Mouse (Mus musculus): ENCODE results near the gene Fut7. TPM values are rescaled to one million over a fixed set of nuclear protein-coding genes. Genes with fewer than 3 reads are reported as not detected.

Gene Fut7
- not detected for polyA plus RNA-seq (2014; fragmentation: Illumina TruSeq; extraction: RNeasy Lipid Tissue Mini Kit (QIAGEN cat#74804))

DNA sequence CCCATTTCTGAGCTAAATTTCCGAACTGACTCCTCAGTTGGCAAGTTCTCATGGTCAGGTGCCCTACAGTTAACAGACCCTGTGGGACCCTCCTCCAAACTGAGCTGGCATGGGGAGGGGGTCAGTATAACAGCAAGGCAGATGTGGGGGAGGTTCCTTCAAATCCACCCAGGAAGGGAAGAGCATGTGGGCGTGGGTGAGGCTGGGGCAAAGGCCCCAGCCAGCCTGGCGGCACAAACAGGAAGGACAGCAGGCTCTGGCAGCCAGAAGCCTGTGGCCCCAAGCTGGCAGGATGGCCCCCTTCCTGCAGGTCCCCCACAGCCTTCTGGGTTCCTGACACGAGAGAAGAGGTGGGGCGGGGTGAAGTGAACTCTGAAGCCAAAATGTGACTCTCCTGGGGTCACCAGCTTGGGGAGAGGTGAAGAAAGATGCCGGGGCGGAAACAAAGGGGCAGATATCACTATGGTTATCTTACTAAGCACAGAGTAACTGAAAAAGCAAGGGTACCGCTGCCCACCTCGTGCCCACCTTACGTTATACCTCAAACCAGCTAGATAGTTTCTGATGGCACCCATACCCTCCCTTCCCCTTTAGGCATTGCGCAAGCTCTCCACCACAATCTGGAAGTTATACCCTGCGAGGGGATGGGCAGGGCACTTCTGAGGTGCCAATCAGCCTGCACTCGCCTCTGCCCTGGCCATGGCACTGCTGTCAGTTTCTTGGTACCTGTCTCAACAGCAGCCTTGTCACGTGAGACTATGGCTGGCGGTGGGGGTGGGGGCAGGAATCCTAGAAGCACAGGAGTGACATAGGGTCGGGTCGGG is at the start of gene Fut7:
Gene Fut7, plus strand, starts transcription at position 681 of the 824 bp plus-strand sequence.

DNA sequence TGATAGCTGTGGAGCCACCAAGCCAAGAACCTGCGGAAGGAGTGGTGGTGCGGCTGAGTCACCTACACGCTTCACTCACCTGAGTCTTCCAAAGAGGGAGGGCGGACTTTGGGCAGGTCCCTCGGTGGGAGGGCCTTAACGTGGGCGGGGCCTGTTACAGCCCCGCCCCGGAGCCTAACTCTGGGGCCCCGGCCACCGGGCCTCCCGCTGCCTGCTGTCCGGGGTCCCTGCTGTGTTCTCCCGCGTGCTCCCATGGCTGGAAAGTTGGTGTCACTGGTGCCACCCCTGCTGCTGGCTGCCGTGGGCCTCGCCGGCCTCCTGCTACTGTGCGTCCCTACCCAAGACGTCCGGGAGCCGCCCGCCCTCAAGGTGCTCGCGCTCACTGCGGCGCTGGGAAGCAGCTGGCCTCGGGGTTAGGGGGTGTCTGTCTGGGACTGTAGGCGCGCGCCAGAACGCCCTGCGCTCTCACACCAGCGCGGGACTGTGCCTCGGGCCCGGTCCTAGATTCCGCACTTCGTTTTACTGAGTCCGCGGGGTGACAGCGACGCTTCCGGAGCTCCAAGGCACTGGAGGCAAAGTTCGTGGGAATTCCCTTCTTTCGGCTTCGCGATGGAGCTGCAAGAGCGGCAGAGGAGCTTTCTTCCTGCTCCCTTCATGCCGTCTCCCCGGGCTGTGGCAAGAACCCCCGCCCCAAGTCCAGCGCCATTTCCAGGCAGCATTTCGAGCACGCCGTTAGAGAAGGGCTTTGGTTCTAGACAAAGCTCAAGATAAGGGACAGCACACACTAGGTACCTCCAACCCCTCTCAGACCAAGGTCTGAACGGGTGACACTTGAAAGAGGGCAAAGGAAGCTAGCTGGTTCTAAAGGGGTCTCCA is 27.1 kb upstream of the Fut7 start, which contains the start of gene Entpd2:
Gene Entpd2, plus strand, starts transcription at position 154 of the 876 bp plus-strand sequence.

DNA sequence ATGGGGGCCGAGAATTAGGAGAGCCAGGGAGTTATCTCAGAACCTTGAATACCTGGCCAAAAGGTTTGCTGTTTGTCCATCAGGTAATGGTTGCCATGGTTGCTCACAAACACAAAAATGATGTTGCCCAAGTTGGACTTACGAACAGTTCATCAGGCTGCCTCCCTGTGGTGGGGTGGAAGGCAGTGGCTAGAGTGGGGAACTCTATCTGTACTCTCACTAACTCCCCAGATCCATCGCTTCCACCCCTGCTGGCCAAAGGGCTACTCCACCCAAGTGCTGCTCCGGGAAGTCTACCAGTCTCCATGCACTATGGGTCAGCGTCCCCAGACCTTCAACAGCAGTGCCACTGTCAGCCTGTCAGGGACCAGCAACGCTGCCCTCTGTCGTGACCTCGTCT is 24.0 kb upstream of the Fut7 start, which contains the start of gene Npdc1:
Gene Npdc1, plus strand, starts transcription at position 301 of the 400 bp plus-strand sequence.

DNA sequence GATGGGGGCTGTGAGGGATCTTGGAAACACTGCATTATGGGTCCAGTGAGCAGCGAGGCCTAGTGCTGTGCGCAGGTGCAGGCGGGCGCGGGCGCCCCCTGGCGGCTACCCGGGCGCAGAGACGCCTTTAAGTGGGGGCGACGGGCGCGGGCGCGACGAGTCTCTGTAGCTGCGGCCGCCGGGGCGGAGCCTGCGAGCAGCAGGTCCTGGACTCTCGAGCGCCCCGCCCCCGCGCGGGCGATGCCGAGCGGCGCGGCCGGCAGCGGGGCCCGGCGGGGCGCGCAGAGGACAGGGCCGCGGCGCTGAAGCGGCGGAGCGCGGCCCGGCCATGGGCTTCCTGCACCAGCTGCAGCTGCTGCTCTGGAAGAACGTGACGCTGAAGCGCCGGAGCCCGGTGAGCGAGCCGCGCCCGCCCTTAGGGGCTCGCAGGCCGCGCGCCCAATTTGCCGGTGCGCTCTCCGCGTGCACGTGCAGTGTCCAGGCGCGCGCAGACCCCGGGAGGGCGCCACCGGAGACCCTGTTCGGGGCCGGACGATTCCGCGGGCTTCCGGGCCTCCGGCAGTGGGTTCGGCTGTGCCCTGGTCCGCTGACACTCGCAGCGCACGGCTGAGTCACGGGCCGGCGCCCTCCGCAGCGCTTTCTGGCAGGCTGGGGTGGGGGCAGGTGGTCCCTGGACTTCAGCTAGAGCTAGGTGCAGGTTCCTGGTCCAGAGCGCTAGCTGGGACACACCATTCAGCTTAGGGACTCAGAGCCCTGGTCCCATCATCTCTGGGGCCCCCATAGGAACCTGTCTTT is 5.6 kb downstream of the Fut7 start, which contains the start of gene Abca2:
Gene Abca2, plus strand, starts transcription at position 262 of the 795 bp plus-strand sequence.

DNA sequence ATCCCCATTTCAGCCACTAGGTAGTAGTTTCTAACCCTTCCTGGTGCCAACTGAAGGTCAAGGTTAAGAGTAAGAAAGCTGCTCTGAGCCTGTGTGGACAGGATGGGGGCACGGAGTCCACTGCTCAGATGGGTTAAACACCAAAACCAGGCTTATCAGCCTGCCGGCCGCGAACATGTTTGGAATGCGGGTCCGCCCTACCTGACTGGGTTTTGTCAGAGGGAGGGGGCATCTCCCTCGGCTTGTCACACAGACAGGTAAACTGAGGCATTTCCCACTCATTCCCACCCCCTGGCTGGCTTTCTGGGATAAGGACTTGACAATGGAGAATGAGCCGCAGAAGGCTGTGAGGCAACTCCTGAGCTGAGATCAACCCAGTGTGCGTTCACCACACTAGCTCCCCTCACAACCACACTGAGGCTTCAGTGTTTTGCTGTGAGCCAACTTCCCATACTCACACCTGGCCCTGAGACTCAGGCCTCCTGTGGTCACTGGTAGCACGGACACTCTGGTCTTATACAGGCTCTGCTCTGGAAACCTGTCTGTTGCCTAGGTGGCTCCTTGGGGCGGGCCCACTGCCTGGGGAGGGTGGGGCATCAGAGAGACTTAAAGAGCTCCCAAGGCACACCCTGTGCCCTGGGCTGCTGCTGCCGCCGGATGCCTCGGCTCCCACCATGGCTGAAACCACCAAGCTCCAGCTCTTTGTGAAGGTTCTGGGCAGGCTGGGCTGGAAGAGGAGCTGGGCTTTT is 33.3 kb downstream of the Fut7 start, which contains the start of gene Clic3:
Gene Clic3, plus strand, starts transcription at position 634 of the 749 bp plus-strand sequence.

DNA sequence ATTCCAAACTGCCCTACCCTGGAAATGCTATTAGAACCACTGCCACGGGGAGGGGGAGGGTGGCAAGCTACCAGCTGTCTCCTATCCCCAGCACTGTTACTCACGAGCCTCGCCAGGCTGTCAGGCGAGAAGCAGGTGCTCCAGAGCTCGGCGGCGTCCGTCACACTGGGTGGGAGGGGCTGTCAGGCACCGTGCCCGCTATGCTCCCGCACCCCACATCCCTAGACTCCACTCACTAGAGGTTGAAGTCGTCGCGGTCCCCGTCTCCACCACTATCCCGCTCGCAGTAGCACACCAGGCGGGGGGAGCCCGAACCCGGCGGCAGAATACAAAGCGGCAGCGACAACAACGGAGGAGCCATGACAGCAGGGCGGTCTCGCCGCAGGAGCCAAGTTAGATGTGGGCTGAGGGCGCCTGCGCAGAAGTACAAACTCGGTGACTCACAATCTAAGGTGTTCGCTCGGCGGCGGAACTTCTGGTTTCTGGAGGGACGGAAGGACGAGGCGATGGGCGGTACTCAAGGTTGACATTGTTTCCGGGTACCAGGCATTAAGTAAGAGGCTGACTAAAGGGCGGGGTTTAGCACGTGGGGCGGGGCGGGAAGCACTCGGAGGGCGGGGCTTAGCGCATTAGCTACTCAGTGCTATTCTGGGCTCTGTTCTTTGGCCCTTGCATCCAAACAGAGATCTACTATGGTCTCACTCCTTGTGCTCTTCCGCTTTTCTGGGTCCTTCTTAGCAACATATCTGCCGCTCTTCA is 37.7 kb downstream of the Fut7 start, which contains the start of gene Paxx:
Gene Paxx, minus strand, starts transcription at position 544 of the 759 bp plus-strand sequence.

DNA sequence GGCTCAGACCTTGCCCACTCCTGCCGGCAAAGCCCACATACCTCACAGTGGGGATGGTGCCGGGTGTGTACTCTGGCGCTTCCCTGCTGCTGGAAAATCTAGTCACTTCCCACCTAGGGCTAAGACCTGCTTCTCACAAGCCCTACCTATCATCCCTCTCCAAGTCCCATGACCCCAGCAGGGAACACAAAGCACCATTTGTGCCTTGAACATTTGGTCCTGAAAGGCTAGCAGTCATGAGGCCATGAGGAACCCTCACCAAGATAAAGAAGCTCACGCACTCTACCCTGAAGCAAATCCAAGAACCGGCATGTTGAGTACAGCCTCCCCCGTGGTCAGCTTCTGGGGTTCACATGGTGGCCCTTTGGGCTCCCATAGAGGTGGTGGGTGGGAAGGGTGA is 46.9 kb downstream of the Fut7 start, which contains the start of gene Ptgds:
Gene Ptgds, minus strand, starts transcription at position 78 of the 400 bp plus-strand sequence.

Other genes starting within 250 kb of the Fut7 start
- gene Nrarp, start 242.5 kb upstream of the Fut7 start, polyA plus RNA-seq (2014; fragmentation: Illumina TruSeq; extraction: RNeasy Lipid Tissue Mini Kit (QIAGEN cat#74804)) = 4.8 TPM
- gene Tor4a, start 226.4 kb upstream of the Fut7 start, polyA plus RNA-seq (2014; fragmentation: Illumina TruSeq; extraction: RNeasy Lipid Tissue Mini Kit (QIAGEN cat#74804)) = 2.8 TPM
- 4.4 TPM for gene Nelfb, start 211.8 kb upstream of the Fut7 start, polyA plus RNA-seq (2014; fragmentation: Illumina TruSeq; extraction: RNeasy Lipid Tissue Mini Kit (QIAGEN cat#74804))
- gene Stpg3, start 208.6 kb upstream of the Fut7 start, polyA plus RNA-seq (2014; fragmentation: Illumina TruSeq; extraction: RNeasy Lipid Tissue Mini Kit (QIAGEN cat#74804)) = not detected
- gene Fam166a, start 204.5 kb upstream of the Fut7 start, polyA plus RNA-seq (2014; fragmentation: Illumina TruSeq; extraction: RNeasy Lipid Tissue Mini Kit (QIAGEN cat#74804)) = not detected
- gene Tubb4b, start 198.6 kb upstream of the Fut7 start, polyA plus RNA-seq (2014; fragmentation: Illumina TruSeq; extraction: RNeasy Lipid Tissue Mini Kit (QIAGEN cat#74804)) = 43.8 TPM
- not detected for gene Slc34a3, start 188.9 kb upstream of the Fut7 start, polyA plus RNA-seq (2014; fragmentation: Illumina TruSeq; extraction: RNeasy Lipid Tissue Mini Kit (QIAGEN cat#74804))
- not detected for gene Rnf224, start 186.5 kb upstream of the Fut7 start, polyA plus RNA-seq (2014; fragmentation: Illumina TruSeq; extraction: RNeasy Lipid Tissue Mini Kit (QIAGEN cat#74804))
- gene Rnf208, start 181.0 kb upstream of the Fut7 start, polyA plus RNA-seq (2014; fragmentation: Illumina TruSeq; extraction: RNeasy Lipid Tissue Mini Kit (QIAGEN cat#74804)) = not detected
- not detected for gene Cysrt1, start 180.8 kb upstream of the Fut7 start, polyA plus RNA-seq (2014; fragmentation: Illumina TruSeq; extraction: RNeasy Lipid Tissue Mini Kit (QIAGEN cat#74804))
- gene AL732309.1, start 176.4 kb upstream of the Fut7 start, polyA plus RNA-seq (2014; fragmentation: Illumina TruSeq; extraction: RNeasy Lipid Tissue Mini Kit (QIAGEN cat#74804)) = 0.83 TPM
- not detected for gene Tmem203, start 167.8 kb upstream of the Fut7 start, polyA plus RNA-seq (2014; fragmentation: Illumina TruSeq; extraction: RNeasy Lipid Tissue Mini Kit (QIAGEN cat#74804))
- 0.31 TPM for gene Tprn, start 160.6 kb upstream of the Fut7 start, polyA plus RNA-seq (2014; fragmentation: Illumina TruSeq; extraction: RNeasy Lipid Tissue Mini Kit (QIAGEN cat#74804))
- gene Ssna1, start 150.8 kb upstream of the Fut7 start, polyA plus RNA-seq (2014; fragmentation: Illumina TruSeq; extraction: RNeasy Lipid Tissue Mini Kit (QIAGEN cat#74804)) = 0.80 TPM
- gene Anapc2, start 150.8 kb upstream of the Fut7 start, polyA plus RNA-seq (2014; fragmentation: Illumina TruSeq; extraction: RNeasy Lipid Tissue Mini Kit (QIAGEN cat#74804)) = 7.8 TPM
- not detected for gene Tmem210, start 135.1 kb upstream of the Fut7 start, polyA plus RNA-seq (2014; fragmentation: Illumina TruSeq; extraction: RNeasy Lipid Tissue Mini Kit (QIAGEN cat#74804))
- gene Lrrc26, start 133.4 kb upstream of the Fut7 start, polyA plus RNA-seq (2014; fragmentation: Illumina TruSeq; extraction: RNeasy Lipid Tissue Mini Kit (QIAGEN cat#74804)) = not detected
- gene Grin1, start 104.1 kb upstream of the Fut7 start, polyA plus RNA-seq (2014; fragmentation: Illumina TruSeq; extraction: RNeasy Lipid Tissue Mini Kit (QIAGEN cat#74804)) = not detected
- gene Man1b1, start 90.9 kb upstream of the Fut7 start, polyA plus RNA-seq (2014; fragmentation: Illumina TruSeq; extraction: RNeasy Lipid Tissue Mini Kit (QIAGEN cat#74804)) = 19.7 TPM
- 6.6 TPM for gene Dpp7, start 66.9 kb upstream of the Fut7 start, polyA plus RNA-seq (2014; fragmentation: Illumina TruSeq; extraction: RNeasy Lipid Tissue Mini Kit (QIAGEN cat#74804))
- gene Uap1l1, start 57.6 kb upstream of the Fut7 start, polyA plus RNA-seq (2014; fragmentation: Illumina TruSeq; extraction: RNeasy Lipid Tissue Mini Kit (QIAGEN cat#74804)) = 0.60 TPM
- gene Sapcd2, start 50.9 kb upstream of the Fut7 start, polyA plus RNA-seq (2014; fragmentation: Illumina TruSeq; extraction: RNeasy Lipid Tissue Mini Kit (QIAGEN cat#74804)) = 0.17 TPM
- gene Entpd2, start 27.4 kb upstream of the Fut7 start, polyA plus RNA-seq (2014; fragmentation: Illumina TruSeq; extraction: RNeasy Lipid Tissue Mini Kit (QIAGEN cat#74804)) = 0.34 TPM
- 15.0 TPM for gene Npdc1, start 23.9 kb upstream of the Fut7 start, polyA plus RNA-seq (2014; fragmentation: Illumina TruSeq; extraction: RNeasy Lipid Tissue Mini Kit (QIAGEN cat#74804))
- 0.77 TPM for gene Abca2, start 5.4 kb downstream of the Fut7 start, polyA plus RNA-seq (2014; fragmentation: Illumina TruSeq; extraction: RNeasy Lipid Tissue Mini Kit (QIAGEN cat#74804))
- not detected for gene Clic3, start 33.6 kb downstream of the Fut7 start, polyA plus RNA-seq (2014; fragmentation: Illumina TruSeq; extraction: RNeasy Lipid Tissue Mini Kit (QIAGEN cat#74804))
- gene Paxx, start 37.8 kb downstream of the Fut7 start, polyA plus RNA-seq (2014; fragmentation: Illumina TruSeq; extraction: RNeasy Lipid Tissue Mini Kit (QIAGEN cat#74804)) = 2.4 TPM
- gene Ptgds, start 46.8 kb downstream of the Fut7 start, polyA plus RNA-seq (2014; fragmentation: Illumina TruSeq; extraction: RNeasy Lipid Tissue Mini Kit (QIAGEN cat#74804)) = not detected
- gene Lcn12, start 70.6 kb downstream of the Fut7 start, polyA plus RNA-seq (2014; fragmentation: Illumina TruSeq; extraction: RNeasy Lipid Tissue Mini Kit (QIAGEN cat#74804)) = not detected
- gene Fbxw5, start 77.5 kb downstream of the Fut7 start, polyA plus RNA-seq (2014; fragmentation: Illumina TruSeq; extraction: RNeasy Lipid Tissue Mini Kit (QIAGEN cat#74804)) = 0.37 TPM
- not detected for gene C8g, start 78.5 kb downstream of the Fut7 start, polyA plus RNA-seq (2014; fragmentation: Illumina TruSeq; extraction: RNeasy Lipid Tissue Mini Kit (QIAGEN cat#74804))
- 0.66 TPM for gene Traf2, start 123.7 kb downstream of the Fut7 start, polyA plus RNA-seq (2014; fragmentation: Illumina TruSeq; extraction: RNeasy Lipid Tissue Mini Kit (QIAGEN cat#74804))
- gene Edf1, start 134.6 kb downstream of the Fut7 start, polyA plus RNA-seq (2014; fragmentation: Illumina TruSeq; extraction: RNeasy Lipid Tissue Mini Kit (QIAGEN cat#74804)) = 2.4 TPM
- gene Mamdc4, start 151.6 kb downstream of the Fut7 start, polyA plus RNA-seq (2014; fragmentation: Illumina TruSeq; extraction: RNeasy Lipid Tissue Mini Kit (QIAGEN cat#74804)) = not detected
- 1.1 TPM for gene Phpt1, start 152.0 kb downstream of the Fut7 start, polyA plus RNA-seq (2014; fragmentation: Illumina TruSeq; extraction: RNeasy Lipid Tissue Mini Kit (QIAGEN cat#74804))
- gene Ajm1, start 158.5 kb downstream of the Fut7 start, polyA plus RNA-seq (2014; fragmentation: Illumina TruSeq; extraction: RNeasy Lipid Tissue Mini Kit (QIAGEN cat#74804)) = not detected
- gene Rabl6, start 185.3 kb downstream of the Fut7 start, polyA plus RNA-seq (2014; fragmentation: Illumina TruSeq; extraction: RNeasy Lipid Tissue Mini Kit (QIAGEN cat#74804)) = 65.4 TPM
- not detected for gene Ccdc183, start 194.4 kb downstream of the Fut7 start, polyA plus RNA-seq (2014; fragmentation: Illumina TruSeq; extraction: RNeasy Lipid Tissue Mini Kit (QIAGEN cat#74804))
- gene Tmem141, start 198.7 kb downstream of the Fut7 start, polyA plus RNA-seq (2014; fragmentation: Illumina TruSeq; extraction: RNeasy Lipid Tissue Mini Kit (QIAGEN cat#74804)) = 1.2 TPM
- 0.66 TPM for gene Fcna, start 204.8 kb downstream of the Fut7 start, polyA plus RNA-seq (2014; fragmentation: Illumina TruSeq; extraction: RNeasy Lipid Tissue Mini Kit (QIAGEN cat#74804))
- gene Lcn8, start 229.9 kb downstream of the Fut7 start, polyA plus RNA-seq (2014; fragmentation: Illumina TruSeq; extraction: RNeasy Lipid Tissue Mini Kit (QIAGEN cat#74804)) = not detected
- not detected for gene Lcn5, start 234.7 kb downstream of the Fut7 start, polyA plus RNA-seq (2014; fragmentation: Illumina TruSeq; extraction: RNeasy Lipid Tissue Mini Kit (QIAGEN cat#74804))

Measured in ovary, adult 10 weeks (tissue).